Mouse (Mus musculus) CH12.LX (cell line): Measurements from ENCODE around the gene Szrd1. TPM values are rescaled to one million over a fixed set of nuclear protein-coding genes. Genes with fewer than 3 reads are reported as not detected.

Experiments
- DNase-seq: peaks from one replicate; pipeline ENCODE4 v3.0.0-alpha.2; 2013; ENCODE audit errors: extremely low read depth
- H3K27ac ChIP-seq: 2 replicates; pipeline ENCODE4 v1.5.1; 2012; ENCODE audit warnings: low read depth, mild to moderate bottlenecking, control low read depth, moderate library complexity; ENCODE audit not compliant: insufficient read depth
- H3K27me3 ChIP-seq: replicated peaks from 2 replicates; pipeline ENCODE3; 2012; ENCODE audit warnings: inconsistent platforms
- H3K36me3 ChIP-seq, 2 experiments: replicated peaks in 1 of 2; 2 replicates each; pipeline versions ENCODE3 to v1.6.1; 2012; ENCODE audit warnings: inconsistent platforms in 1 of 2, low read length in 1 of 2, mild to moderate bottlenecking in 1 of 2, mixed read lengths in 1 of 2, moderate library complexity in 1 of 2; ENCODE audit not compliant: control insufficient read depth in 1 of 2, insufficient read depth in 1 of 2
- H3K4me1 ChIP-seq, 2 experiments: 2 replicates each; pipeline ENCODE4 v1.6.1; 2012; ENCODE audit warnings: inconsistent platforms in 1 of 2, moderate library complexity in 1 of 2; ENCODE audit not compliant: insufficient read depth in 2 of 2, control insufficient read depth in 1 of 2
- H3K4me2 ChIP-seq: 2 replicates; pipeline ENCODE4 v1.6.1; 2012; ENCODE audit warnings: low read depth, mild to moderate bottlenecking, control low read depth; ENCODE audit not compliant: poor library complexity, insufficient read depth, severe bottlenecking
- H3K4me3 ChIP-seq, 3 experiments: fragments of 150-350 bp in 1 of 3; sonication (generic) in 1 of 3; replicated peaks in 1 of 3; 2 replicates each; pipeline versions ENCODE3 to v1.5.1; 2011 to 2012; ENCODE audit warnings: low read depth in 2 of 3, low read length in 2 of 3, mild to moderate bottlenecking in 2 of 3, moderate library complexity in 2 of 3, control low read depth in 1 of 3, improper control_type of control experiment in 1 of 3, inconsistent platforms in 1 of 3, mixed read lengths in 1 of 3; ENCODE audit not compliant: poor library complexity in 1 of 3
- H3K79me2 ChIP-seq: replicated peaks from 2 replicates; pipeline ENCODE4 v1.6.1; 2012; ENCODE audit warnings: mild to moderate bottlenecking, moderate library complexity; ENCODE audit not compliant: control insufficient read depth, poor library complexity, insufficient read depth, severe bottlenecking; ENCODE audit errors: extremely low read depth
- H3K9ac ChIP-seq: 2 replicates; pipeline ENCODE4 v1.6.1; 2012; ENCODE audit warnings: low read depth, mild to moderate bottlenecking, control low read depth, moderate library complexity; ENCODE audit not compliant: insufficient read depth
- H3K9me3 ChIP-seq: replicated peaks from 2 replicates; pipeline ENCODE3; 2012; ENCODE audit warnings: low read length, inconsistent platforms, mixed read lengths
- CHD1 ChIP-seq: IDR thresholded peaks from 2 replicates; pipeline ENCODE4 v1.6.1; 2012; ENCODE audit warnings: low read depth, low read length, improper control_type of control experiment, inconsistent platforms
- CHD2 ChIP-seq: IDR thresholded peaks from 2 replicates; pipeline ENCODE4 v1.6.1; 2011; ENCODE audit warnings: low read length, improper control_type of control experiment
- ELF1 ChIP-seq: IDR thresholded peaks from 2 replicates; pipeline ENCODE4 v1.6.1; 2014; ENCODE audit warnings: low read depth, mild to moderate bottlenecking, inconsistent platforms, low read length, improper control_type of control experiment
- ETS1 ChIP-seq: conservative IDR thresholded peaks from 2 replicates; pipeline ENCODE4 v1.6.1; 2012; ENCODE audit warnings: low read depth, mild to moderate bottlenecking, inconsistent platforms, low read length, improper control_type of control experiment, moderate library complexity
- HCFC1 ChIP-seq: IDR thresholded peaks from 2 replicates; pipeline ENCODE4 v1.6.1; 2012; ENCODE audit warnings: low read depth, mild to moderate bottlenecking, inconsistent platforms, low read length, improper control_type of control experiment
- IRF4 ChIP-seq: IDR thresholded peaks from 2 replicates; pipeline ENCODE4 v1.6.1; 2014; ENCODE audit warnings: low read depth, mild to moderate bottlenecking, inconsistent platforms, low read length, improper control_type of control experiment
- JUND ChIP-seq: conservative IDR thresholded peaks from 2 replicates; pipeline ENCODE4 v1.6.1; 2011; ENCODE audit warnings: low read depth, low read length, improper control_type of control experiment
- KAT2A ChIP-seq: IDR thresholded peaks from 2 replicates; pipeline ENCODE4 v1.6.1; 2012; ENCODE audit warnings: low read length, improper control_type of control experiment, inconsistent platforms; ENCODE audit not compliant: insufficient replicate concordance
- MAFK ChIP-seq: IDR thresholded peaks from 2 replicates; pipeline ENCODE4 v1.6.1; 2011; ENCODE audit warnings: low read length, improper control_type of control experiment; ENCODE audit not compliant: insufficient replicate concordance
- MAX ChIP-seq: IDR thresholded peaks from 2 replicates; pipeline ENCODE4 v1.6.1; 2011; ENCODE audit warnings: low read length, improper control_type of control experiment
- MAZ ChIP-seq: IDR thresholded peaks from 2 replicates; pipeline ENCODE4 v1.6.1; 2012; ENCODE audit warnings: low read depth, mild to moderate bottlenecking, inconsistent platforms, low read length, improper control_type of control experiment, moderate library complexity
- MXI1 ChIP-seq: IDR thresholded peaks from 2 replicates; pipeline ENCODE4 v1.6.1; 2011; ENCODE audit warnings: mild to moderate bottlenecking, low read depth, low read length, improper control_type of control experiment
- MYC ChIP-seq: IDR thresholded peaks from 2 replicates; pipeline ENCODE4 v1.6.1; 2011; ENCODE audit warnings: low read depth, mild to moderate bottlenecking, improper control_type of control experiment, low read length
- NELFE ChIP-seq: IDR thresholded peaks from 2 replicates; pipeline ENCODE4 v1.6.1; 2011; ENCODE audit warnings: low read depth, low read length, improper control_type of control experiment
- POLR2A ChIP-seq: IDR thresholded peaks from 2 replicates; pipeline ENCODE4 v1.6.1; 2011; ENCODE audit warnings: low read depth, mild to moderate bottlenecking, improper control_type of control experiment, low read length
- POLR2AphosphoS2 ChIP-seq: IDR thresholded peaks from 2 replicates; pipeline ENCODE4 v1.6.1; 2011; ENCODE audit warnings: low read depth, low read length, improper control_type of control experiment
- RAD21 ChIP-seq: IDR thresholded peaks from 2 replicates; pipeline ENCODE4 v1.6.1; 2011; ENCODE audit warnings: low read depth, mild to moderate bottlenecking, low read length, improper control_type of control experiment, moderate library complexity
- SIN3A ChIP-seq: IDR thresholded peaks from 2 replicates; pipeline ENCODE4 v1.6.1; 2012; ENCODE audit warnings: low read length, improper control_type of control experiment, inconsistent platforms
- SMC3 ChIP-seq: IDR thresholded peaks from 2 replicates; pipeline ENCODE4 v1.6.1; 2011; ENCODE audit warnings: low read depth, low read length, improper control_type of control experiment
- TBP ChIP-seq: conservative IDR thresholded peaks from 2 replicates; pipeline ENCODE4 v1.6.1; 2011; ENCODE audit warnings: low read depth, low read length, improper control_type of control experiment
- TCF12 ChIP-seq: IDR thresholded peaks from 2 replicates; pipeline ENCODE4 v1.6.1; 2014; ENCODE audit warnings: low read depth, mild to moderate bottlenecking, inconsistent platforms, low read length, improper control_type of control experiment
- USF1 ChIP-seq: IDR thresholded peaks from 2 replicates; pipeline ENCODE4 v1.6.1; 2014; ENCODE audit warnings: low read depth, mild to moderate bottlenecking, inconsistent platforms, low read length, improper control_type of control experiment
- USF2 ChIP-seq: conservative IDR thresholded peaks from 2 replicates; pipeline ENCODE4 v1.6.1; 2011; ENCODE audit warnings: low read depth, low read length, improper control_type of control experiment
- ZC3H11A ChIP-seq: IDR thresholded peaks from 2 replicates; pipeline ENCODE4 v1.6.1; 2012; ENCODE audit warnings: low read depth, mild to moderate bottlenecking, inconsistent platforms, low read length, improper control_type of control experiment
- ZKSCAN1 ChIP-seq: IDR thresholded peaks from 2 replicates; pipeline ENCODE4 v1.6.1; 2012; ENCODE audit warnings: low read depth, inconsistent platforms, low read length, improper control_type of control experiment, borderline replicate concordance
- ZMIZ1 ChIP-seq: IDR thresholded peaks from 2 replicates; pipeline ENCODE4 v1.6.1; 2012; ENCODE audit warnings: low read depth, mild to moderate bottlenecking, inconsistent platforms, low read length, improper control_type of control experiment
- dilution Hi-C: fragments of 300-500 bp; cut with MboI; formaldehyde crosslinking; loops from 2 replicates; pipeline ENCODE4 v1.14.3; 2020; ENCODE audit warnings: low sequenced_read_pairs; ENCODE audit not compliant: extremely low pct_unique_long_range_greater_than_20kb, extremely low pct_ligation_motif_present
- in situ Hi-C: fragments of 300-500 bp; cut with MboI; formaldehyde crosslinking; loops from 3 replicates; pipeline ENCODE4 v1.14.3; 2019; ENCODE audit warnings: low sequenced_read_pairs, low pct_ligation_motif_present, low pct_unique_long_range_greater_than_20kb, mixed read lengths
- polyA plus RNA-seq: library from polyadenylated mRNA; unstranded; fragments of >175 nt; gene quantifications from 2 replicates; pipeline ENCODE4 v1.2.1, GENCODE M21; 2012; ENCODE audit warnings: low read depth; ENCODE audit not compliant: insufficient read length
- total RNA-seq, 2 experiments: library from RNA; depleted of rRNA; stranded (reverse); fragments of 300-350 nt in 1 of 2; fragments of >200 nt in 1 of 2; gene quantifications; 2 replicates each; pipeline ENCODE4 v1.2.3; 2012 to 2014

Szrd1 gene
- total and polyA plus RNA-seq, 3 experiments: 80.9 to 143 (median 82.5) TPM

DNA sequence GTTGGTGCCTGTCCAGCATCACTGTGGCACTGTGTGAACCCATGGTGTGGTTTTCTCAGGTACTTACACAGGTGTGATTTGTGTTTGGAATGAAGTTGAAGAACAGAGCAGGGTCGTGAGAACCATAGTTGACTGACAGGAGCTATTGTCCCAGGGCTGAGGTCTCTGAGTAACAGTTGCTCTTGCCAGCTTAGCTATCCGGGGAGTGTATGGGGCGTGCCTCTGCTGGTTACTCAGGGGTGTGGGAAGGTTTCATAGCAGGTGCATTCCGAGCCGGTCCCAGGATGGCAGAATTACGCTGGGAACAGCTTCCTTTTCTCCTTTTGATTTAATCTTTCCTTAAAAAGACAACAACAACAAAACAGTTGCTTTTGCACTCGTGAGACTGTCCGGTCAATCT lies 41.3 kb upstream of the Szrd1 start:
- H3K4me2 ChIP-seq: no peak overlapping the region
- no peak overlapping the region for H3K4me3 ChIP-seq
- TF ChIP-seq MAZ: no peak
- no peak for TF ChIP-seq HCFC1
- no peak for TF ChIP-seq MYC
- TF ChIP-seq CHD1: no peak
- TF ChIP-seq KAT2A: no peak
- no peak for TF ChIP-seq CHD2
- TF ChIP-seq RAD21: no peak
- no peak for TF ChIP-seq TCF12
- no peak for TF ChIP-seq NELFE
- TF ChIP-seq SMC3: no peak
- TF ChIP-seq POLR2AphosphoS2: no peak
- TF ChIP-seq ZC3H11A: no peak
- no peak for TF ChIP-seq ELF1
- no peak for TF ChIP-seq JUND
- in situ Hi-C loops (no loop called here), dilution Hi-C loops (no loop called here)
- no peak overlapping the region for H3K27ac ChIP-seq
- H3K27me3 ChIP-seq: no peaks in the 10 kb centered on the region
- H3K9me3 ChIP-seq: no peaks in the 10 kb centered on the region
- H3K4me1 ChIP-seq: peaks cover 0 to 17% of the 10 kb centered on the region in 2 experiments; a peak in 2 of 4 replicates
- peaks cover 3% of the 10 kb centered on the region; the same call in 1 of the 2 replicates for H3K79me2 ChIP-seq
- no peak for DNase-seq
- no peak overlapping the region for H3K9ac ChIP-seq
- H3K36me3 ChIP-seq: peaks cover 55 to 86% of the 10 kb centered on the region in 2 experiments

DNA sequence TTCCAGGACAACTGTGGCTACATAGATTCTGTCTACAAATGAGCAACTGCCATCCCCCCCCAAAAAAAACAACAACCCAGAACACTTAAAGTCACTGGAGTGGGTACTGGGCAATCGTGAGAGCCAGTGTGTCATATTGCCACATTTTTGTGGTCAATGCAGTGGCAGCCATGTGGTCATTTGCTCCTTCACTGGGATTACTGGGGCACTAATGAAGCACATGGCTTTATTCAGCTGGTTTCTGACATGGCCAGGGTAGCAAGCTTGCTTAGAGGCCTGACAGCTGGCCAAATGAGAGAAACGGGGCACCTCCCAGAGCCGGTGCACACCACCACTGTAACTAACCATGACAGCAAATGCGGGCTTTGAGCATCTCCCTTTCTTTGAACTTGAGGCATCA lies 38.9 kb upstream of the Szrd1 start:
- Histone ChIP-seq H3K27ac (no peak overlapping the region), H3K36me3 (peaks cover 69 to 86% of the 10 kb centered on the region in 2 experiments), H3K4me1 (peaks cover 0 to 7% of the 10 kb centered on the region in 2 experiments; a peak in 2 of 4 replicates), H3K79me2 (0 out of 2 replicates have a peak, but pooled peaks cover 6% of the 10 kb centered on the region), H3K9ac (no peak overlapping the region), H3K4me3 (no peak overlapping the region), H3K27me3 (no peaks in the 10 kb centered on the region), H3K9me3 (no peaks in the 10 kb centered on the region), H3K4me2 (no peak overlapping the region)
- TF ChIP-seq MXI1: no peak
- no peak for TF ChIP-seq MYC
- no peak for TF ChIP-seq TBP
- no peak for TF ChIP-seq MAX
- no peak for TF ChIP-seq POLR2AphosphoS2
- TF ChIP-seq ZMIZ1: no peak
- no peak for TF ChIP-seq SIN3A
- no peak for TF ChIP-seq SMC3
- no peak for TF ChIP-seq USF2
- no peak for TF ChIP-seq ZKSCAN1
- no peak for TF ChIP-seq ETS1
- no peak for TF ChIP-seq MAZ
- no peak for TF ChIP-seq USF1
- no peak for TF ChIP-seq MAFK
- no peak for TF ChIP-seq IRF4
- TF ChIP-seq POLR2A: no peak
- in situ Hi-C loops: no loop called here
- no peak for DNase-seq
- dilution Hi-C loops: no loop called here
